Mouse (Mus musculus): Measurements from ENCODE around the gene Siah2.
A peak's percentile ranks its signal among the peaks of the same experiment; 100 is the strongest.

Siah2 gene

GRCm38 (mm10) chr3:58655362-58656130, 36.7 kb downstream of the Siah2 start:
- peak; percentile 38 to 48 for DNase-seq

- DNase-seq = no peak
Measured at GRCm38 (mm10) chr3:58653907-58654306, 38.3 kb downstream of the Siah2 start.

GRCm38 (mm10) chr3:58650328-58650727, 41.9 kb downstream of the Siah2 start:
- no peak for DNase-seq

- DNase-seq = no peak
Measured at GRCm38 (mm10) chr3:58647179-58647578, 45.0 kb downstream of the Siah2 start.

- DNase-seq = no peak
Measured at GRCm38 (mm10) chr3:58646180-58646579, 46.0 kb downstream of the Siah2 start.

- DNase-seq = no peak
Measured at GRCm38 (mm10) chr3:58636406-58637295, 55.5 kb downstream of the Siah2 start, which contains the start of gene Erich6. Gene Erich6, minus strand, starts transcription at chr3:58637207.

GRCm38 (mm10) chr3:58631693-58632092, 60.5 kb downstream of the Siah2 start:
- no peak for DNase-seq

GRCm38 (mm10) chr3:58624981-58625380, 67.2 kb downstream of the Siah2 start:
- no peak for DNase-seq

Data from thymus, postnatal 36 days (tissue).